Mouse (Mus musculus) myocyte (in vitro differentiated cells): ENCODE data around the gene Nudt22. TPM values are rescaled to one million over a fixed set of nuclear protein-coding genes. Genes with fewer than 3 reads are reported as not detected.

Experiments
- H3K27me3 ChIP-seq: one replicate; pipeline ENCODE4 v1.6.1; 2011; ENCODE audit not compliant: control insufficient read depth, insufficient read depth, insufficient read length
- H3K36me3 ChIP-seq: one replicate; pipeline ENCODE4 v1.6.1; 2011; ENCODE audit not compliant: control insufficient read depth, insufficient read depth
- H3K4me2 ChIP-seq: one replicate; pipeline ENCODE4 v1.6.1; 2011; ENCODE audit warnings: low read depth, control low read depth
- H3K4me3 ChIP-seq: one replicate; pipeline ENCODE4 v1.5.1; 2011; ENCODE audit warnings: mild to moderate bottlenecking, control low read depth, moderate library complexity
- H3K79me2 ChIP-seq: one replicate; pipeline ENCODE4 v1.6.1; 2011; ENCODE audit not compliant: control insufficient read depth, insufficient read depth
- H3ac ChIP-seq: one replicate; pipeline ENCODE4 v1.6.1; 2011; ENCODE audit not compliant: control insufficient read depth, insufficient read length
- CEBPB ChIP-seq: IDR thresholded peaks from 2 replicates; pipeline ENCODE4 v1.6.1; 2011; ENCODE audit warnings: mild to moderate bottlenecking, moderate library complexity; ENCODE audit not compliant: poor library complexity, insufficient read depth, severe bottlenecking
- E2F4 ChIP-seq: IDR thresholded peaks from one replicate; pipeline ENCODE4 v1.6.1; 2011; ENCODE audit warnings: mild to moderate bottlenecking, control low read depth, moderate library complexity; ENCODE audit not compliant: insufficient read depth
- MAX ChIP-seq: IDR thresholded peaks from one replicate; pipeline ENCODE4 v1.6.1; 2011; ENCODE audit warnings: low read depth, mild to moderate bottlenecking, control low read depth
- MYOD1 ChIP-seq, 3 experiments: IDR thresholded peaks; one replicate each; pipeline ENCODE4 v1.6.1; 2011; ENCODE audit warnings: control low read depth in 2 of 3, low read depth in 2 of 3, mild to moderate bottlenecking in 2 of 3, moderate library complexity in 1 of 3; ENCODE audit not compliant: insufficient read length in 2 of 3, control insufficient read depth in 1 of 3
- MYOG ChIP-seq, 3 experiments: IDR thresholded peaks; one replicate each; pipeline ENCODE4 v1.6.1; 2011; ENCODE audit warnings: control low read depth in 2 of 3, low read depth in 2 of 3, mild to moderate bottlenecking in 2 of 3; ENCODE audit not compliant: insufficient read length in 2 of 3, control insufficient read depth in 1 of 3, insufficient read depth in 1 of 3
- POLR2A ChIP-seq: IDR thresholded peaks from one replicate; pipeline ENCODE4 v1.6.1; 2011; ENCODE audit warnings: low read depth, mild to moderate bottlenecking, control low read depth, moderate library complexity; ENCODE audit not compliant: insufficient read length
- POLR2AphosphoS2 ChIP-seq: IDR thresholded peaks from one replicate; pipeline ENCODE4 v1.6.1; 2011; ENCODE audit warnings: low read depth, control low read depth; ENCODE audit not compliant: insufficient read length
- REST ChIP-seq: IDR thresholded peaks from one replicate; pipeline ENCODE4 v1.6.1; 2011; ENCODE audit warnings: mild to moderate bottlenecking, control low read depth, moderate library complexity; ENCODE audit not compliant: insufficient read depth, insufficient read length
- SRF ChIP-seq: IDR thresholded peaks from one replicate; pipeline ENCODE4 v1.6.1; 2011; ENCODE audit warnings: low read depth; ENCODE audit not compliant: control insufficient read depth, insufficient read length
- TCF12 ChIP-seq: IDR thresholded peaks from one replicate; pipeline ENCODE4 v1.6.1; 2011; ENCODE audit warnings: mild to moderate bottlenecking, control low read depth; ENCODE audit not compliant: poor library complexity, insufficient read depth, severe bottlenecking
- TCF3 ChIP-seq: IDR thresholded peaks from one replicate; pipeline ENCODE4 v1.6.1; 2011; ENCODE audit warnings: low read depth, control low read depth; ENCODE audit not compliant: insufficient read length
- USF1 ChIP-seq: IDR thresholded peaks from one replicate; pipeline ENCODE4 v1.6.1; 2011; ENCODE audit warnings: low read depth, mild to moderate bottlenecking, control low read depth, moderate library complexity
- polyA plus RNA-seq: library from polyadenylated mRNA; unstranded; fragments of >200 nt; fragmentation: generic; extraction: Trizol; gene quantifications from one replicate; pipeline ENCODE4 v1.2.1, GENCODE M21; 2012; ENCODE audit warnings: missing spikeins

Nudt22 gene
- polyA plus RNA-seq, 1 experiment, result 27.0 TPM

GRCm38 (mm10) chr19:6952712-6953037, 43.2 kb downstream of the Nudt22 start:
- peak overlapping the region; percentile 98 for H3K4me2 ChIP-seq
- H3K36me3 ChIP-seq, result no peaks in the 10 kb centered on the region
- H3K27me3 ChIP-seq, result no peaks in the 10 kb centered on the region
- no peaks in the 10 kb centered on the region for H3K79me2 ChIP-seq
- peak overlapping the region; percentile 63 for H3ac ChIP-seq
- no peak for TF ChIP-seq REST
- TF ChIP-seq TCF3, result no peak
- TF ChIP-seq E2F4, result no peak
- TF ChIP-seq CEBPB, result no peak
- TF ChIP-seq MAX, result no peak
- TF ChIP-seq MYOG (IDR thresholded peaks at IDR 0.05; ENCODE audit: control insufficient read depth in 1 of 3, insufficient read depth in 1 of 3, insufficient read length in 2 of 3, low read depth in 2 of 3), result peak in 1 of 3 experiments; percentile 6
- TF ChIP-seq USF1, result no peak
- no peak for TF ChIP-seq TCF12
- TF ChIP-seq MYOD1 (IDR thresholded peaks at IDR 0.05; ENCODE audit: control insufficient read depth in 1 of 3, insufficient read length in 2 of 3, low read depth in 2 of 3), result no peak
- TF ChIP-seq POLR2AphosphoS2, result peak; percentile 6
- peak; percentile 14 for TF ChIP-seq POLR2A
- no peak for TF ChIP-seq SRF
- H3K4me3 ChIP-seq, result peak overlapping the region; percentile 86

- peak overlapping the region; percentile 86 for H3K4me3 ChIP-seq
- no peaks in the 10 kb centered on the region for H3K27me3 ChIP-seq
Measured at GRCm38 (mm10) chr19:6951994-6952711, 43.8 kb downstream of the Nudt22 start.

GRCm38 (mm10) chr19:6951381-6951968, 44.4 kb downstream of the Nudt22 start:
- H3K4me2 ChIP-seq, result peak overlapping the region; percentile 98
- no peaks in the 10 kb centered on the region for H3K36me3 ChIP-seq
- peak overlapping the region; percentile 86 for H3K4me3 ChIP-seq
- no peaks in the 10 kb centered on the region for H3K79me2 ChIP-seq
- no peak for TF ChIP-seq MYOD1 (IDR thresholded peaks at IDR 0.05; ENCODE audit: control insufficient read depth in 1 of 3, insufficient read length in 2 of 3, low read depth in 2 of 3)
- peak; percentile 18 for TF ChIP-seq MAX
- peak; percentile 79 for TF ChIP-seq POLR2AphosphoS2
- no peak for TF ChIP-seq E2F4
- no peak for TF ChIP-seq REST
- TF ChIP-seq USF1, result no peak
- no peak for TF ChIP-seq TCF3
- no peak for TF ChIP-seq MYOG (IDR thresholded peaks at IDR 0.05; ENCODE audit: control insufficient read depth in 1 of 3, insufficient read depth in 1 of 3, insufficient read length in 2 of 3, low read depth in 2 of 3)
- TF ChIP-seq POLR2A, result peak; percentile 72
- no peak for TF ChIP-seq TCF12
- peak; percentile 21 for TF ChIP-seq SRF
- TF ChIP-seq CEBPB, result no peak
- H3ac ChIP-seq, result peak overlapping the region; percentile 63
- no peaks in the 10 kb centered on the region for H3K27me3 ChIP-seq

More at GRCm38 (mm10) chr19:6951994-6952711, 43.8 kb downstream of the Nudt22 start:
- Histone ChIP-seq H3K36me3 (no peaks in the 10 kb centered on the region), H3ac (peak overlapping the region; percentile 63), H3K4me2 (peak overlapping the region; percentile 98), H3K79me2 (no peaks in the 10 kb centered on the region)
- TF ChIP-seq POLR2A (peak; percentile 54), USF1 (no peak), E2F4 (no peak), MAX (no peak), SRF (no peak), POLR2AphosphoS2 (peak; percentile 88), MYOG (IDR thresholded peaks at IDR 0.05; ENCODE audit: control insufficient read depth in 1 of 3, insufficient read depth in 1 of 3, insufficient read length in 2 of 3, low read depth in 2 of 3) (no peak), TCF12 (no peak), CEBPB (0 out of 2 replicates have a peak, but pooled peaks have one; percentile 12), MYOD1 (IDR thresholded peaks at IDR 0.05; ENCODE audit: control insufficient read depth in 1 of 3, insufficient read length in 2 of 3, low read depth in 2 of 3) (peak in 1 of 3 experiments; percentile 8), TCF3 (no peak), REST (no peak)

- Histone ChIP-seq H3K79me2 (no peaks in the 10 kb centered on the region), H3K36me3 (no peaks in the 10 kb centered on the region), H3ac (peak overlapping the region; percentile 63), H3K27me3 (no peaks in the 10 kb centered on the region), H3K4me2 (peak overlapping the region; percentile 87), H3K4me3 (peak overlapping the region; percentile 86)
- peak; percentile 94 for TF ChIP-seq POLR2AphosphoS2
- TF ChIP-seq TCF3, result no peak
- peak; percentile 74 for TF ChIP-seq POLR2A
Measured at GRCm38 (mm10) chr19:6950613-6951153, 45.2 kb downstream of the Nudt22 start.
